Mouse (Mus musculus): ENCODE results near the gene Suds3. TPM values are rescaled to one million over a fixed set of nuclear protein-coding genes. Genes with fewer than 3 reads are reported as not detected.

The Suds3 gene
- polyA plus RNA-seq, 1 experiment from 2014 or later = 113 TPM

DNA sequence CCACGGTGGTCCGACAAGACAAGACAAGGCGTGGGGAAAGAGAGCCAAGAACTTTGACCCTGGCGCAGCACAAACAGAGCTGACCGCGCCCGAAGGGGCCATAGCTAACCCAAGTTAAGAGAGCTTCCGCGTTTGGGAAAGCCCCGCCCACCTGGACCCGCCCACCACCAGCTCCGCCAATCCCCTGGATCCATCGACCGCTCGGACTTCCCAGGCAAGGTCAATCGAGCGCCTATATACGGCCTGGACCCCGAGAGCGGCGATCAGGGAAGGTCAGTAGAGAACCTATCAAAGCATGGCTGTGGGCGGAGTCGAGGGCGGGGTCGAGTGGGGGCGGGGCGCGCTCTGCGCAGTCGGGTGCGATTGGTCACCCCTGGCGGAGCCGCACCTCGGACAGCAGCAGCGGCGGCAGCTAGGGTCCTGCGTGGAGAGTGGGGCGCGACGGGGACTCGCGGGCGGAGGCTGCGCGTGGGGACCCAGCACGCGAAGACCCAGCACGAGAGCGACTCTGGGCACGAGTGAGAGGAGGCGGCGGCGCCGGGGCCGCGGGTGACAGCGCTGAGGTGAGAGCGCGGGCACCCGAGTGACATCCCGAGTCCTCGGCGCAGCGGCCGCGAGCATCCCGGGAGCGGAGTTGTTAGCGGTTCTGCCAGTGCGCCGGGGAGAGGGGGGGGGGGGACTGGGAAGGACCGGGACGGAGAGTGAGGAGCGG is 4.0 kb upstream of the Suds3 start, which contains the start of gene Taok3:
TSS of gene Taok3 (plus strand) at position 353 of the 712 bp plus-strand sequence.
- Histone ChIP-seq H3K9ac (peak within 1 kb of the TSS; percentile 65), H3K4me1 (peaks cover 10% of the 10 kb centered on the region), H3K27ac (no peak within 1 kb of the TSS), H3K9me3 (no peaks in the 10 kb centered on the region), H3K4me2 (replicated peaks) (peak within 1 kb of the TSS; percentile 92), H3K4me3 (peak within 1 kb of the TSS; percentile 79), H3K27me3 (peaks cover 14% of the 10 kb centered on the region), H3K36me3 (no peaks in the 10 kb centered on the region)
- WGBS = under 1% methylated on average over 74 of the region's 74 CpGs
- peak; percentile 90 for ATAC-seq (ENCODE audit: insufficient number of reproducible peaks, insufficient read depth, low FRiP score, low TSS enrichment)

- Histone ChIP-seq H3K4me2 (replicated peaks) (no peak overlapping the region), H3K4me3 (no peak overlapping the region)
- WGBS = 64% methylated on average over 8 of the region's 8 CpGs
Measured at GRCm38 (mm10) chr5:117118850-117119249, 2.9 kb upstream of the Suds3 start.

DNA sequence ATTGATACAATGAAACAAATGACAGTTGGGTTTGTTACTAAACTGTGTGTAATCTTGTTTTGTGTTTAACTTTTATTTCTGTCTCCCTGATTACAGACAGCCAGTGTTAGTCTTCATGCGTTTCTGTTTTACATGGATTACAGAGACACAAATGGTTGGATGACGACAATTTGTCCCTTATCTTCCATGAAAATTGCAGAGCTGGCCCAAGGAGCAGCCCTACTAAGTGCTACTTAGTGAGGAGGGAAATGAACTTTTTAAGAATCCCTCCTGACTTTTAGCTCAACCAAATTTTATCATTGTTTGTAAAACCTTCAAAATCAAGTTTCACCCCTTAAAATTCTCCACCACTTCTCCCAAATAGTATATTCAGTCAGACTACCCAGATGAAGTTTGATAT is 2.3 kb upstream of the Suds3 start:
- Histone ChIP-seq H3K9me3 (no peaks in the 10 kb centered on the region), H3K4me2 (replicated peaks) (no peak overlapping the region), H3K4me1 (peaks cover 15% of the 10 kb centered on the region), H3K36me3 (peaks cover 4% of the 10 kb centered on the region; the same call in 1 of the 2 replicates), H3K4me3 (no peak overlapping the region), H3K27me3 (peaks cover 14% of the 10 kb centered on the region), H3K27ac (no peak overlapping the region), H3K9ac (no peak overlapping the region)
- no peak for ATAC-seq (ENCODE audit: insufficient number of reproducible peaks, insufficient read depth, low FRiP score, low TSS enrichment)
- 87% methylated on average over 2 of the region's 2 CpGs for WGBS

More at GRCm38 (mm10) chr5:117118850-117119249, 2.9 kb upstream of the Suds3 start:
- Histone ChIP-seq H3K27me3 (peaks cover 14% of the 10 kb centered on the region), H3K9ac (no peak overlapping the region), H3K9me3 (no peaks in the 10 kb centered on the region), H3K36me3 (no peaks in the 10 kb centered on the region), H3K27ac (no peak overlapping the region), H3K4me1 (peaks cover 15% of the 10 kb centered on the region)
- no peak for ATAC-seq (ENCODE audit: insufficient number of reproducible peaks, insufficient read depth, low FRiP score, low TSS enrichment)

DNA sequence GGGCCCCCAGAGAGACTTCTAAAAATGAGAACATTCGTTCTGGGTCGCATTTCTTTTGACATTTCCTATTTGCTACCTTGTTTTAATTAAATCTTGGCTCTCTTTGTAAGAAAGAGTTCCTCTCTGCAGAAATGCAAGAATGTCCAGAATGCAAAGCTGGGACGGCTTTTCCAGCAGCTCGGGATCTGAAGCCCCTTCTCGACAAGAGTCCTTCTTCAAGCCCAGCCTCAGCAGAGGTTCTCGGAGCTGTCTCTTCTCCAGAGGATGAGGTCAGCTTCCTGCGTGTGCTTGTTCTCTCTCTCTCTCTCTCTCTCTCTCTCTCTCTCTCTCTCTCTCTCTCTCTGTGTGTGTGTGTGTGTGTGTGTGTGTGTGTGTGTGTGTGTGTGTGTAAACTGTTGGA is 1.8 kb upstream of the Suds3 start:
- H3K4me2 ChIP-seq (replicated peaks) = no peak overlapping the region
- H3K4me3 ChIP-seq = no peak overlapping the region
- peaks cover 8% of the 10 kb centered on the region for H3K36me3 ChIP-seq
- no peak for ATAC-seq (ENCODE audit: insufficient number of reproducible peaks, insufficient read depth, low FRiP score, low TSS enrichment)
- H3K27ac ChIP-seq = no peak overlapping the region
- no peak overlapping the region for H3K9ac ChIP-seq
- peaks cover 14% of the 10 kb centered on the region for H3K27me3 ChIP-seq
- peaks cover 15% of the 10 kb centered on the region for H3K4me1 ChIP-seq
- WGBS = 64% methylated on average over 7 of the region's 7 CpGs
- no peaks in the 10 kb centered on the region for H3K9me3 ChIP-seq

DNA sequence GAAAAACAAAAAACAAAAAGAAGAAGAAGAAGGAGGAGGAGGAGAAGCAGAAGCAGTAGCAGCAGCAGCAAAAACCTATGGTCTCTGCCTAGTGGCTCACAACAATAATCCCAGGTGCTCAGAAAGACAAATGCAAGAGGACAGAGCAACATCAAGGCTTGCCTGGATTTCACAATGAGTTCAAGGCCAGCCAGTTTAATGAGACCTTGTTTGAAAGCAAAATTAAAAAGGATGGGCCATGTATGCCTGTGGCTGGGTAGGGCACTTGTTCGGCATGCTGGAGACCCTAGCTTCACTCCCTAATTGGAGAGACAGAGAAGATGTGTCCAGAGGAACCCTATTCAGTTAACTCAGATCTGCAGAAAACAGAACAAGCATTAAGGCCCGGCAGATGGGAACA is 1.3 kb upstream of the Suds3 start:
- H3K27ac ChIP-seq = no peak overlapping the region
- H3K4me3 ChIP-seq = no peak overlapping the region
- ATAC-seq (ENCODE audit: insufficient number of reproducible peaks, insufficient read depth, low FRiP score, low TSS enrichment) = no peak
- H3K9ac ChIP-seq = no peak overlapping the region
- no peak overlapping the region for H3K4me2 ChIP-seq (replicated peaks)
- no peaks in the 10 kb centered on the region for H3K9me3 ChIP-seq
- WGBS = 74% methylated on average over 2 of the region's 2 CpGs
- H3K36me3 ChIP-seq = peaks cover 13% of the 10 kb centered on the region
- H3K4me1 ChIP-seq = peaks cover 15% of the 10 kb centered on the region
- H3K27me3 ChIP-seq = peaks cover 12% of the 10 kb centered on the region; the same call in 1 of the 2 replicates

DNA sequence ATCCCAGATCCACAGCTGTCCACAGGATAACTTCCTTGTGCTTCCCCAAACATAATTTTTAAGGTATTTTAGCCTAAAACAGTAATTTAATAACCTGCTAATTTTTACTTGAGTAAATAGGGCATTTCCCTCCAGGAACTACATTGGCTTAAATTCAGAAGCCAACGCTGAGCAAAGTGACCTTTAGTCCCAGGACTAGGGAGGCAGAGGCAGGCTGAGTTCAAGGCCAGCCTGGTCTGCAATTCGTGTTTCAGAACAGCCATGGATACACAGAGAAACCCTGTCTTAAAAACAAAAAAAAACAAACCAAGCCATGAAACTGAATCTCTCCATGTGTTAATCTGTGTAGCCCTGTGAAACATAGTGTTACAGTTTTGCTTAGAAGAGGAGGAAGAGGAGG is 747 bp upstream of the Suds3 start:
- H3K4me3 ChIP-seq = no peak overlapping the region
- H3K9me3 ChIP-seq = no peaks in the 10 kb centered on the region
- H3K27ac ChIP-seq = no peak overlapping the region
- H3K27me3 ChIP-seq = peaks cover 9% of the 10 kb centered on the region; the same call in 1 of the 2 replicates
- H3K4me1 ChIP-seq = peaks cover 15% of the 10 kb centered on the region
- WGBS = 69% methylated on average over 2 of the region's 2 CpGs
- H3K4me2 ChIP-seq (replicated peaks) = no peak overlapping the region
- ATAC-seq (ENCODE audit: insufficient number of reproducible peaks, insufficient read depth, low FRiP score, low TSS enrichment) = no peak
- no peak overlapping the region for H3K9ac ChIP-seq
- H3K36me3 ChIP-seq = peaks cover 19% of the 10 kb centered on the region

GRCm38 (mm10) chr5:117115193-117115767 is 633 bp downstream of the Suds3 start:
- Histone ChIP-seq H3K9me3 (no peaks in the 10 kb centered on the region), H3K27ac (peak overlapping the region; percentile 76), H3K9ac (peak overlapping the region; percentile 89), H3K4me1 (peaks cover 8% of the 10 kb centered on the region; the same call in 1 of the 2 replicates), H3K27me3 (no peaks in the 10 kb centered on the region; the same call in 1 of the 2 replicates), H3K4me2 (replicated peaks) (peak overlapping the region; percentile 94), H3K36me3 (peaks cover 31% of the 10 kb centered on the region), H3K4me3 (peak overlapping the region; percentile 95)
- under 1% methylated on average over 42 of the region's 43 CpGs for WGBS
- ATAC-seq (ENCODE audit: insufficient number of reproducible peaks, insufficient read depth, low FRiP score, low TSS enrichment) = no peak

- peak overlapping the region; percentile 94 for H3K4me2 ChIP-seq (replicated peaks)
- 6% methylated on average over 16 of the region's 16 CpGs for WGBS
- H3K9ac ChIP-seq = peak overlapping the region; percentile 89
- H3K27me3 ChIP-seq = no peaks in the 10 kb centered on the region
- peaks cover 8% of the 10 kb centered on the region; the same call in 1 of the 2 replicates for H3K4me1 ChIP-seq
- no peak for ATAC-seq (ENCODE audit: insufficient number of reproducible peaks, insufficient read depth, low FRiP score, low TSS enrichment)
- peaks cover 35% of the 10 kb centered on the region for H3K36me3 ChIP-seq
- peak overlapping the region; percentile 95 for H3K4me3 ChIP-seq
- 0 out of 2 replicates have a peak overlapping the region, but pooled peaks have one; percentile 42 for H3K27ac ChIP-seq
- no peaks in the 10 kb centered on the region for H3K9me3 ChIP-seq
Measured at GRCm38 (mm10) chr5:117114581-117115192, 1.2 kb downstream of the Suds3 start.

DNA sequence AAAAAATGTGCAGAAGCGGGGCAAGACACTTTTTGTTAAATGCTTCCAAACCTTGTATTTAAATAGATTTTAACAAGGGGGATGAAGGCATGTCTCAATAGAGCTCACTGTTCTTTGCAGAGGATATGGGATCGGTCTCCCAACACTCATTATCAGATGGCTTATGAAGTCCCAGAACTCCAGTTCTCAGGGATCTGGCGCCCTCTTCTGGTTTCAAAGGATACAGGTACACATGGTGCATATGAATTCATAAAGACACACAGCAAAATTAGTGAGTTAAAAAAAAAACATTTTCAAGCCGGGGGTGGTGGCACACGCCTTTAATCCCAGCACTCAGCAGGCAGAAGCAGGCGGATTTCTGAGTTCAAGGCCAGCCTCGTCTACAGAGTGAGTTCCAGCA is 2.6 kb downstream of the Suds3 start:
- H3K4me2 ChIP-seq (replicated peaks) = no peak overlapping the region
- H3K4me1 ChIP-seq = peaks cover 5% of the 10 kb centered on the region; the same call in 1 of the 2 replicates
- H3K27ac ChIP-seq = no peak overlapping the region
- no peak for ATAC-seq (ENCODE audit: insufficient number of reproducible peaks, insufficient read depth, low FRiP score, low TSS enrichment)
- H3K36me3 ChIP-seq = peaks cover 48% of the 10 kb centered on the region
- 92% methylated on average over 7 of the region's 7 CpGs for WGBS
- H3K9ac ChIP-seq = no peak overlapping the region
- no peaks in the 10 kb centered on the region for H3K27me3 ChIP-seq
- H3K9me3 ChIP-seq = no peaks in the 10 kb centered on the region
- no peak overlapping the region for H3K4me3 ChIP-seq

- H3K27ac ChIP-seq = no peak overlapping the region
- H3K4me2 ChIP-seq (replicated peaks) = no peak overlapping the region
- peaks cover 63% of the 10 kb centered on the region for H3K36me3 ChIP-seq
- no peaks in the 10 kb centered on the region for H3K9me3 ChIP-seq
- H3K9ac ChIP-seq = no peak overlapping the region
- no peaks in the 10 kb centered on the region for H3K27me3 ChIP-seq
- H3K4me3 ChIP-seq = no peak overlapping the region
- WGBS = 97% methylated on average over 7 of the region's 7 CpGs
- no peak for ATAC-seq (ENCODE audit: insufficient number of reproducible peaks, insufficient read depth, low FRiP score, low TSS enrichment)
- H3K4me1 ChIP-seq = peaks cover 5% of the 10 kb centered on the region; the same call in 1 of the 2 replicates
Measured at GRCm38 (mm10) chr5:117111774-117112112, 4.2 kb downstream of the Suds3 start.

- H3K4me1 ChIP-seq = peaks cover 5% of the 10 kb centered on the region; the same call in 1 of the 2 replicates
- H3K4me3 ChIP-seq = no peak overlapping the region
- no peak overlapping the region for H3K4me2 ChIP-seq (replicated peaks)
- no peak overlapping the region for H3K9ac ChIP-seq
- H3K27ac ChIP-seq = no peak overlapping the region
- ATAC-seq (ENCODE audit: insufficient number of reproducible peaks, insufficient read depth, low FRiP score, low TSS enrichment) = no peak
- peaks cover 67% of the 10 kb centered on the region for H3K36me3 ChIP-seq
- 89% methylated on average over 16 of the region's 16 CpGs for WGBS
- no peaks in the 10 kb centered on the region for H3K9me3 ChIP-seq
- H3K27me3 ChIP-seq = no peaks in the 10 kb centered on the region
Measured at GRCm38 (mm10) chr5:117111064-117111773, 4.7 kb downstream of the Suds3 start.

Measured in embryonic facial prominence, embryonic 12.5 days (tissue).